Mouse (Mus musculus) lung, adult 2 months (tissue): ENCODE results near the gene Hikeshi. TPM values are rescaled to one million over a fixed set of nuclear protein-coding genes. Genes with fewer than 3 reads are reported as not detected.

ENCODE experiments used
- DNase-seq: peaks from one replicate; pipeline ENCODE4 v3.0.0; 2022
- H3K4me1 ChIP-seq: fragments of 200-500 bp; 2 replicates; pipeline ENCODE4 v1.6.1; 2011; ENCODE audit warnings: low read length; ENCODE audit not compliant: control insufficient read depth, insufficient read depth
- H3K4me3 ChIP-seq: fragments of 200-500 bp; replicated peaks from 2 replicates; pipeline ENCODE3; 2011; ENCODE audit warnings: low read depth, mild to moderate bottlenecking, control low read depth, low read length; ENCODE audit errors: extremely low read depth
- CTCF ChIP-seq: fragments of 200-500 bp; IDR thresholded peaks from 2 replicates; pipeline ENCODE4 v1.5.1; 2011; ENCODE audit warnings: mild to moderate bottlenecking, low read length, control low read depth; ENCODE audit not compliant: insufficient read depth
- POLR2A ChIP-seq: fragments of 200-500 bp; IDR thresholded peaks from 2 replicates; pipeline ENCODE4 v1.6.1; 2011; ENCODE audit warnings: low read depth, mild to moderate bottlenecking, control low read depth, low read length, borderline replicate concordance; ENCODE audit errors: extremely low read depth
- WGBS: fragments of 180-500 bp; shearing (Covaris S2); methylation state at CpG from one replicate; pipeline ENCODE4 v1.1.7; 2018; 5-methylcytosine and 5-hydroxymethylcytosine counted together
- polyA plus RNA-seq: library from polyadenylated mRNA; depleted of rRNA; stranded (reverse); fragments of >200 nt; gene quantifications from 2 replicates; pipeline ENCODE4 v1.2.3, GENCODE M21; 2012; rRNA removed

Gene Hikeshi
- polyA plus RNA-seq, 1 experiment: 31.5 TPM

DNA sequence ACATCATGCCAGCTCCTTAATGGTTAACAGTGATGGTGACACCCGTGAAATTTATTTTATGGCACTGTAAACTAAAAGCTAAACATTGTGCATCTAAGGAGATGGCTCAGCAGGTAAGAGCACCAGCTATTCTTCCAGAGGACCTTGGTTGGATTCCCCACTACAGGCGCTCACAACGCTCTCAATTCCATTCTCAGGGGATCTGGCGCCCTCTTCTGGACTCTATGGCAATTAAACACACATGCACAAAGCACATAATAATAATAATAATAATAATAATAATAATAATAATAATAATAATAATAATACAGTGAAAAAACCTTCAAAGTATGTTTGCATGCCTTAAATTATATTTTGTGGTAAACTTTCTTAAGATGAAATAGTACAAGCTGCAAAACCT lies 49.1 kb downstream of the Hikeshi start:
- no peak for DNase-seq
- no peaks in the 10 kb centered on the region for H3K4me1 ChIP-seq
- TF ChIP-seq CTCF (0 out of 2 replicates have a peak, but pooled peaks have one; percentile 6), POLR2A (no peak)
- H3K4me3 ChIP-seq: no peak overlapping the region
- 34% methylated on average over 4 of the region's 4 CpGs for WGBS

GRCm38 (mm10) chr7:89891412-89891811 lies 49.6 kb downstream of the Hikeshi start:
- H3K4me3 ChIP-seq: no peak overlapping the region
- H3K4me1 ChIP-seq: no peaks in the 10 kb centered on the region
- DNase-seq: no peak
- TF ChIP-seq CTCF (no peak), POLR2A (no peak)
- 83% methylated on average over 5 of the region's 5 CpGs for WGBS

DNA sequence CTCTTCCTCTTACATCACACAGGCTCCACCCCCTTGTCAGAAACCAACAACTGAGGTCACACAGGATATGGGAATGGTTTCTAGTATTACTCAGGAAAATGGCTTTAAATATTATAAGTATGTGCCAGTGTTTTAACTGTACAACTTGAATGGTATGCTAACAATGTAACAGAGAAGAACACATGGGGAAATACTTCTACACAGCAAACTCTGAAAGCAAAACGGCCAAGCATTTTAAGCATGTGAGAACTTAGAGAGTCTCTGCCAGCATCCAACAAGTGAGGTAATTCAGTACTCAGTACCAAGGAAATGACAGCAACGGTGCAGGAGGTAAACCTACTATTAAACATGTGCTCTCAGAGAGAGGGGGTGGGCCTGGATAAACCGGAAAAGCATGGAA lies 56.5 kb downstream of the Hikeshi start:
- TF ChIP-seq POLR2A (no peak), CTCF (no peak)
- no peak for DNase-seq
- no peaks in the 10 kb centered on the region for H3K4me1 ChIP-seq
- no peak overlapping the region for H3K4me3 ChIP-seq
- WGBS: 35% methylated on average over 3 of the region's 3 CpGs

- TF ChIP-seq CTCF: no peak
- no peak for TF ChIP-seq POLR2A
- H3K4me1 ChIP-seq: no peaks in the 10 kb centered on the region
- no peak overlapping the region for H3K4me3 ChIP-seq
- DNase-seq: no peak
- 58% methylated on average over 1 of the region's 1 CpGs for WGBS
Observed at GRCm38 (mm10) chr7:89879686-89880085, 61.3 kb downstream of the Hikeshi start.

Other genes starting within 250 kb of the Hikeshi start
- gene Ccdc81, start 37.6 kb downstream of the Hikeshi start, polyA plus RNA-seq: 0.76 and 0.97 TPM in 2 replicates
- 15.0 and 17.5 TPM in 2 replicates for gene Eed, start 39.8 kb upstream of the Hikeshi start, polyA plus RNA-seq
- 52.4 and 74.5 TPM in 2 replicates for gene Picalm, start 189.0 kb upstream of the Hikeshi start, polyA plus RNA-seq